Mouse (Mus musculus) inflammation-experienced regulatory T-cells, adult 16 weeks (primary cell): ENCODE results near the gene Gm45234. TPM values are rescaled to one million over a fixed set of nuclear protein-coding genes. Genes with fewer than 3 reads are reported as not detected.

Source experiments
- polyA plus RNA-seq: library from polyadenylated mRNA; unstranded; fragments of 100-300 nt; shearing (Covaris generic); gene quantifications from one replicate; pipeline ENCODE4 v1.2.1, GENCODE M21; 2017

Gene Gm45234
- not detected for polyA plus RNA-seq

DNA sequence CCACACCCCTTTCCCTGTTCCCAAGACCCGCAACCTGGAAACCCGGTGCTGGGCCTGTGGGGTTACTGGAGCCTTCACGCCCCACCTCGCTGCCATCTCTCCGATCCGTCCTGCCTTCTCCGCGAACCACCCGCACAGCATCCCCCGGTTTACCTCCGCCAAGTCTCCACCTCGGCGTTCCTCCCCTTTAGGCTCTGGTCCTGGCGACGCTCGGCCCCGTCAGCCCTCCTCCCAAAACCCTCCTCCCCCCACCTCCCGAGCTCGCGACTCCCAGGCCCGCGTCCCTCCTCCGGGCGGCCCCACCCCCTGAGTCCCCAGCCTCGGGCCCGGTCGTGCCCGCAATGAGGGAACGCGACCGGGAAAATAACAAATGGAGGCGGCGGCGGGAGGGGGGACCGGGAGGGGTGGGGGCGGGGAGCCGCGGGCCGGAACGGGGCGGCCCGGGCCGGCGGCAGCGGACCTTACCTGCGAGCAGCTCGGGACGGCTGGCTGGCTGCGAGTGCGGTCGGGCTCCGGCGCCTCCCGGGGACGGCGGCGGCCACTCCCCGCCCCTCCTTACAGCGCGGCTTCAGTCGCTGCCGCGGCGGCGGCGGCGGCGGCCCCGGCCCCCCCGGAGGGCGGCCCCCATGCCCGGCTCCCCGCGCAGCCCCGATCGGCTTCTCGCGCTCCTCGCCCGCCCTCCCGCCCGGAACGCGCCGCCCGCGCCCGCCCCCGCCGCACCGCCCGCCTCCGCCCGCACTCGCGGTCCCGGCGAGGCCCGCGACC, at the start of gene Gm45234, which contains the start of gene Atn1:
Gene Gm45234 (minus strand): TSS at position 191 of the 765 bp plus-strand sequence.
Gene Atn1 (minus strand): TSS at position 694 of the 765 bp plus-strand sequence.

DNA sequence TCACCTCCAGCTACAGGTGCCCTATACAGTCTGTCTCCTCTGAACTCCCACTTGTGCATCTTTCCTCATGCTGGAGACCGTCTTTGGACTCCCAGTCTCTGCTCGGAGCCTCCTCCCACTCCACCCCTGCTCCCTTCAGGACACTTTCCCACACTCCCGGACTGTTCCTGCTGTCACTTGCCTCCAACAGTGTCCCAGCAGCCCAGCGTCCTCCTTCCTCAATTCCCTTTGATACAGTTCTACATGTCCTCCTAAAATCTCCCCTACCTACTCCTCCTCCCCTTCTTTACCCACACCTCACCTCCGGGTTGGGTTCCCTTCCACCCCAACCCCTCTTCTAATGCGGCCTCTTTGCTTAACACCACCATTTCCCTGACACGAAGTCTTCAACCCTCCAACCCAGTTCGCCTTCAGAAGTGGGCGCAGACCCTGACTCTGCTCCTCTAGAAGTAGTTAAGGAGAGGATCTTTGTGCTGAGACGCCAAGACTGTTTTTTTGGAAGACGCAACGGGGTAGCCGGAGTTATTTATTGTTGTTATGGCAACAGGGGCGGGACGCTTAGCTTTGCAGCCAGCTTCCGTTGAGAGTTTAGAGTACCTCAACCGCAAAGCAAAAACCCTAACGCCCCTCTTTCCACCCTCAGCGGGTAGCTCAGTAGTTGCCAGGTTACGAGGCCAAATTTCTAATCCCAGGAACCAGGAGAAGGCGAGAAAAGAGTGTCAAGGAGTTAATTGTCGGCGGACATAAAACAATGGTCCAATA, 23.6 kb upstream of the Gm45234 start, which contains the start of gene Lrrc23:
Gene Lrrc23 (minus strand): TSS at position 506 of the 762 bp plus-strand sequence.

DNA sequence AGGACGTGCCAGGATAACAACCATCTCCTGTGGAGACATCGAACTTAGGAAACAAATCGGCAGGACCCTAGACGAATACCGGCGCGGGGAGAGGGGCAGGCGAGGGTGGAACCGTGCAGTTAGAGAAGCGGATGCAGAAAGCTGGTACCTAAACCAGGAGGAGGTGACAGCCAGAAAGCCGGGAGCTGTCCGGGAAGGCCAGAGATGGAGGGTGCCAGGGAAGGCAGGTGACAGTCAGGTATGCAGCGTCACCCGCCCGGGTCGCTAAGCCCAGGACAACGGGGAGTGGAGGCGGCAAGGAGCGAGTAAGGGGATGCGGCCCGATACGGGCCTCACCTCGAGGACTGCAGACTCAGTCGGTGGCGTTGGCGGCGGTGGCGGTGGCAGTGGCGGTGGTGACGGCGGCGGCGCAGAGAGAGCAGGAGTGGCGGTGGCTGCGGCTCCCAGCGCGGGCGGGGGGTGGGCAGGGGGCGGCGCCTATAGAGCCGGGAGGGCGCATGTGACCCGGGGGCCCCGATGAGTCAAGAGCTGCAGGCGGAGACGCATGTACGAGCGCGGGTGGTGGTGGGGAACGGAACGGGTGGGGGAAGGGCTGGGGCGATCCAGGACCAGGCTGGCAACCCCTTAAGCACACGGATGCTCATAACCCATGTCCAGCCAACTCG, 13.4 kb upstream of the Gm45234 start, which contains the start of gene Eno2:
Gene Eno2 (minus strand): TSS at position 573 of the 665 bp plus-strand sequence.

DNA sequence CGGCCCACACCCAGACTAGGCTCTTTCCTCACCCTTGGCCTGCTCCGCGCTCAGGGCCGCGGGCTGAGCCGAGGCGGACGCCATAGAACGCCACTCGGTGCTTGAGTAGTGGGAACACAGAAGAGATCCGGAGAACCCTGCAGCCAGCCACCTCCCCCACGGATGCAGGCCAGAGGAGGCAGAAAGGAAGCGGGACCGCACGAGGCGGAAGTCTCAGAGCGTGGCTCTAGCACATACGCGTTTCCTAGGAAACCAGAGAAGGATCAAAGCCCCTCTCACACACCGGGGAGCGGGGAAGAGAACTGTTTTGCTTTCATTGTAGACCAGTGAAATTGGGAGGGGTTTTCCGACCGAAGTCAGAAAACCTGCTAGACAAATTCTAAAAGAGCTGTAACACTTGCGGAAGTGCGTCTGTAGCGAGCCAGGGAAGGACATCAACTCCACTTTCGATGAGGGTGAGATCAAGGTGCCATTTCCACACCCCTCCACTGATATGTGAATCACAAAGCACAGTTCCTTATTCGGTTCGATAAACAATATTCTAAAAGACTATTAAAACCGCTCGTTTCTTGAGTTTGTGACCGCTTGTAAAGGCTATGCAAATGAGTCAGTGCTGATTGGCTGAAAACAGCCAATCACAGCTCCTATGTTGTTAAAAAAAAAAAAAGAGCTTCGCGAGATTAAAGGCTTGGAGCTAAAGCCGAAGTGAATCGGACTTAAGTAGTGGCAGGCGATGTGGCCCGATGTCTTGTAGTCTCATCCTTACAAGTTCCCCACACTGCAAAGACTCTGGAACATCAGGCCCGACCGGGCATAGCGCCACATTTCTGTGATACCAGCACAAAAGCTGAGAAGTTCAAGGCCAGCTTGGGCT, 14.7 kb downstream of the Gm45234 start, which contains the start of gene Grcc10:
Gene Grcc10 (minus strand): TSS at position 487 of the 874 bp plus-strand sequence.

DNA sequence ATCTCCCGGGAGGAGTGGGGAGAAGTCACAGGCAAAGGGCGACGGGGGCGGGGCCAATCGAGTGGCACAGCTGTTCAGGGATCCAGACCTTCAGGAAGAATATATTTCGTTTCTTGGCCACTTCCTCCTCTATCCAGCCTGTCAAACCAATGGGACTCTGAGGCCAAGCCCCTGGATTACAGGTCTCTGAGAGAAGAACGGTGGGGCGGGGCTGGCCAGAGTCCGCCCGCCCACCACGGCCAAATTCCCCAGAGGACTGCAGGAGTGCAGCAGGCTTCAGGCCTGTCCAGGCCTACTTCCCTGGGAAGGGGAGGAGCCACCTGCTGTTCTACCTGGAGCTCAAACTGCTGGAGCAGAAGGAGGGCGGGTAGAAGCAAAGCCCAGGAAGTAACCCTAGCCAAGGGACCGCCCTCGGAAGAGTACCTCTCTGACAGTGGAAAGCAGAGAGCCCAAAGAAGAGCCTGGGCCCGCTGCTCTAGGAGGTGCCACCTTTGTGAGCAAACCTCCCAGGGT, 17.3 kb downstream of the Gm45234 start, which contains the start of gene Ptpn6:
Gene Ptpn6 (minus strand): TSS at position 204 of the 513 bp plus-strand sequence.

DNA sequence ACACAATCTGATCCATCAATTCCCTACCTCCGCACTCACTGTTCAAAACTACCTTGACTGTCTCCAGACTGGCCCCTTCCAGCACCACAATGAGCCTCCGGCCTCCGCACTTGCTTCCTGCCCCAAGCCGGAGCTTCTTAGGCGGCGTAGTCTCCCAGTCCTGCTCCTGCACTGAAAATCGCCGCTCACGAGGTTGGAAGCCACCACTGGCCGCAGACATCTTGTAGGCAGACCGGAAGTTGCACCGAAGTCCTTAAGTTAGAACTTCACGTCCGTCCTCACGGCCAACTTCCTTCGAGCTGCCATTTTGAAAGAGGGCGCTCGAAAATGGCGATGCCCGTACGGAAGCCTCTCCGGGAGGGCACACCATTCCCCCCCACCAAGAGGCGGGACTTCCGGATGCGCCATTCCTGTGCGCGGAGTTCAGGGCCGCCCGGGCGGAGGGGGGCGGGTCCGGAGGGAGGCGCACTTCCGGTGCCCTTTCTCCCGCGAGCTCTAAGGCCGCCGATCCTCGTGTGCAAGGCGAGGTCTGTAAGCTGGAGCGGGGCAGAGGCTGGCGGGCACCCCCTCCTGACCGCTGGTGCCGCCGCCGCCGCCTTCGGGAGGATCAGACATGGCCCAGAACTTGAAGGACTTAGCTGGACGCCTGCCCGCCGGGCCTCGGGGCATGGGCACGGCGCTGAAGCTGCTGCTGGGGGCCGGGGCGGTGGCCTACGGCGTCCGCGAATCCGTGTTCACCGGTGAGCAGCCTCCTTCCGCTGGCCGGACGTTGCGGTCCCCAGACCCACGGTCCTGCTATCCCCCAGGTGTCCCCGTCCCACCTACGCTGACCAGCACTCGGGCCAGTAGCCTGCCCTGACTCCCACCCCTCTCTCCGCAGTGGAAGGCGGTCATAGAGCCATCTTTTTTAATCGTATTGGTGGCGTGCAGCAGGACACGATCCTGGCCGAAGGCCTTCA, 43.7 kb downstream of the Gm45234 start, which contains the start of the genes Emg1 and Phb2:
Gene Emg1 (minus strand): TSS at position 355 of the 959 bp plus-strand sequence.
Gene Phb2 (plus strand): TSS at position 513 of the 959 bp plus-strand sequence.

Other genes with a start within 250 kb of the Gm45234 start
- gene C1ra, start 243.6 kb downstream of the Gm45234 start, polyA plus RNA-seq: 0.45 TPM
- not detected for gene C1s1, start 213.7 kb downstream of the Gm45234 start, polyA plus RNA-seq
- not detected for gene C1rb, start 185.7 kb downstream of the Gm45234 start, polyA plus RNA-seq
- gene C1s2, start 119.9 kb downstream of the Gm45234 start, polyA plus RNA-seq: not detected
- gene Lpcat3, start 93.0 kb downstream of the Gm45234 start, polyA plus RNA-seq: 56.7 TPM
- gene Emg1, start 43.8 kb downstream of the Gm45234 start, polyA plus RNA-seq: 306 TPM
- 205 TPM for gene Phb2, start 43.7 kb downstream of the Gm45234 start, polyA plus RNA-seq
- gene Ptpn6, start 17.3 kb downstream of the Gm45234 start, polyA plus RNA-seq: 376 TPM
- gene Grcc10, start 14.6 kb downstream of the Gm45234 start, polyA plus RNA-seq: 525 TPM
- gene Atn1, start 503 bp upstream of the Gm45234 start, polyA plus RNA-seq: 2.9 TPM
- gene Eno2, start 13.7 kb upstream of the Gm45234 start, polyA plus RNA-seq: 8.5 TPM
- gene Lrrc23, start 23.7 kb upstream of the Gm45234 start, polyA plus RNA-seq: 2.4 TPM
- 8.8 TPM for gene Spsb2, start 52.6 kb upstream of the Gm45234 start, polyA plus RNA-seq
- 134 TPM for gene Tpi1, start 58.3 kb upstream of the Gm45234 start, polyA plus RNA-seq
- gene Usp5, start 73.5 kb upstream of the Gm45234 start, polyA plus RNA-seq: 143 TPM
- gene Cdca3, start 73.5 kb upstream of the Gm45234 start, polyA plus RNA-seq: 8.5 TPM
- not detected for gene Gnb3, start 84.3 kb upstream of the Gm45234 start, polyA plus RNA-seq
- gene P3h3, start 101.7 kb upstream of the Gm45234 start, polyA plus RNA-seq: not detected
- gene Gpr162, start 108.0 kb upstream of the Gm45234 start, polyA plus RNA-seq: 0.39 TPM
- gene Cd4, start 132.2 kb upstream of the Gm45234 start, polyA plus RNA-seq: 304 TPM
- gene Lag3, start 155.7 kb upstream of the Gm45234 start, polyA plus RNA-seq: 5.8 TPM
- gene Ptms, start 164.1 kb upstream of the Gm45234 start, polyA plus RNA-seq: 11.1 TPM
- gene Mlf2, start 175.4 kb upstream of the Gm45234 start, polyA plus RNA-seq: 189 TPM
- 105 TPM for gene Cops7a, start 209.5 kb upstream of the Gm45234 start, polyA plus RNA-seq
- gene Pianp, start 240.7 kb upstream of the Gm45234 start, polyA plus RNA-seq: not detected